Mouse (Mus musculus): Measurements from ENCODE around the gene Rabgef1.

GRCm38 (mm10) chr5:130257303-130257702 lies 85.7 kb downstream of the Rabgef1 start:
- TF ChIP-seq POLR2A (IDR thresholded peaks at IDR 0.05; ENCODE audit: control insufficient read depth in 1 of 2, insufficient read depth in 1 of 2, low read depth in 1 of 2, low read length in 2 of 2, poor library complexity in 1 of 2), result no peak
- no peak for TF ChIP-seq TCF12 (IDR thresholded peaks at IDR 0.05; ENCODE audit: low read depth, low read length)
- TF ChIP-seq CTCF (IDR thresholded peaks at IDR 0.05 in 2 of 3, conservative IDR thresholded peaks at IDR 0.05 in 1 of 3; ENCODE audit: control insufficient read depth in 1 of 3, insufficient read depth in 1 of 3, low read depth in 2 of 3, low read length in 3 of 3, poor library complexity in 1 of 3, severe bottlenecking in 1 of 3), result no peak

Data from MEL (cell line).